ENCODE assay signal across 21 mouse cellular contexts in the genomic region with DNA sequence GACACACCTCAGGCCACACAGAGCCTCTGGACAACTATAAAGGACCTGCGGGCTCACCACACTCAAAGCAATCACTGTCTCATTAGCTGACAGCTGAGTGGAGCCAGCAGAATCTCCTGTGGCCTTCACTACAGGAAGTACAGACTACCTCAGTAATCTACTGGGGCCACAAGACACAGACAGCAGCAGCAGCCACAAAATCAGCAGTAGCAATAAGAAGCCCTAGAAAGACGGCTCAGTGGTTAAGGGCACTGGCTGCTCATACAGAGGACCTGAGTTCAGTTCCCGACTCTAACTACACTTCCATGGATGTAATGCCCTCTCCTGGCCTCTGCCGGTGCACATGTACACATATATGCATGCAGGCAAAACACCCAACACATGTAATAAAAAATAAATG.
"Had no signal": no experiment of that assay in that cellular context is flagged by ENCODE, and none has a peak within 500 bp of the region (broad histone marks: within the 10 kb centered on the region; RNA-seq: fewer than 3 reads in every experiment).

No protein-coding gene starts in this region.

- H3K27me3 ChIP-seq: heart, embryonic 13.5 days; heart, embryonic 15.5 days; hindbrain, embryonic 12.5 days; intestine, embryonic 15.5 days; limb, embryonic 13.5 days; limb, embryonic 15.5 days; liver, embryonic 12.5 days had no signal

- ATAC-seq: hindbrain, embryonic 16.5 days; inflammation-experienced regulatory T-cells, adult 6 months; intestine, embryonic 15.5 days; intestine, postnatal 0 days; liver, embryonic 12.5 days had no signal

- H3K9me3 ChIP-seq: heart, embryonic 13.5 days; heart, embryonic 15.5 days; hindbrain, embryonic 10.5 days; hindbrain, embryonic 12.5 days; intestine, embryonic 15.5 days; limb, embryonic 13.5 days; limb, embryonic 15.5 days; liver, embryonic 12.5 days had no signal

- H3K27ac ChIP-seq: heart, embryonic 13.5 days; heart, embryonic 15.5 days; hindbrain, embryonic 10.5 days; hindbrain, embryonic 12.5 days; intestine, embryonic 15.5 days; layer of hippocampus, adult 2 months; left cerebral cortex, adult 2 months; limb, embryonic 13.5 days; limb, embryonic 15.5 days; liver, embryonic 12.5 days; liver, embryonic 14.5 days had no signal

- DNase-seq: gastrocnemius, postnatal 25 days; heart, postnatal 4 days; kidney, adult 18-20 months; kidney, adult 8-10 months; kidney, postnatal 10 days; kidney, postnatal 4 days; lung, adult 18-20 months had no signal

- H3K4me3 ChIP-seq: heart, embryonic 13.5 days; heart, embryonic 15.5 days; hindbrain, embryonic 10.5 days; hindbrain, embryonic 12.5 days; intestine, embryonic 15.5 days; layer of hippocampus, adult 2 months; left cerebral cortex, adult 2 months; limb, embryonic 13.5 days; limb, embryonic 15.5 days; liver, embryonic 12.5 days had no signal

- H3K36me3 ChIP-seq: heart, embryonic 13.5 days; heart, embryonic 15.5 days; hindbrain, embryonic 10.5 days; hindbrain, embryonic 12.5 days; intestine, embryonic 15.5 days; limb, embryonic 13.5 days; limb, embryonic 15.5 days; liver, embryonic 12.5 days had no signal
